Mouse (Mus musculus): ENCODE data around the gene Zfp423.

- TF ChIP-seq CTCF (IDR thresholded peaks at IDR 0.05; ENCODE audit: insufficient read depth, low read depth, low read length) (peak; percentile 26; the same call in 1 of the 2 replicates), POLR2A (IDR thresholded peaks at IDR 0.05; ENCODE audit: insufficient read depth, low read depth, low read length) (no peak)
Measured at GRCm38 (mm10) chr8:87796234-87796633, 163.2 kb downstream of the Zfp423 start.
